Mouse (Mus musculus) forebrain, embryonic 15.5 days (tissue): ENCODE measurements around the gene Dip2b. TPM values are rescaled to one million over a fixed set of nuclear protein-coding genes. Genes with fewer than 3 reads are reported as not detected.

ENCODE experiments used
- ATAC-seq: fragments of 200-750 bp; cut with Nextera tagmentation; replicated peaks from 2 replicates; pipeline ENCODE4 v1.8.0; 2017; ENCODE audit warnings: mild to moderate bottlenecking, moderate TSS enrichment, moderate library complexity
- H3K27ac ChIP-seq: fragments of 300-500 bp; sonication (generic); replicated peaks from 2 replicates; pipeline ENCODE4 v1.5.1; 2015; ENCODE audit warnings: mild to moderate bottlenecking, inconsistent platforms
- H3K27me3 ChIP-seq: fragments of 300-500 bp; sonication (generic); 2 replicates; pipeline ENCODE4 v1.6.1; 2015; ENCODE audit warnings: inconsistent platforms
- H3K36me3 ChIP-seq: fragments of 300-500 bp; sonication (generic); 2 replicates; pipeline ENCODE4 v1.6.1; 2015; ENCODE audit warnings: mild to moderate bottlenecking, inconsistent platforms
- H3K4me1 ChIP-seq: fragments of 300-500 bp; sonication (generic); 2 replicates; pipeline ENCODE4 v1.6.1; 2015; ENCODE audit warnings: inconsistent platforms
- H3K4me2 ChIP-seq: fragments of 300-500 bp; sonication (generic); replicated peaks from 2 replicates; pipeline ENCODE4 v1.6.1; 2015; ENCODE audit warnings: mild to moderate bottlenecking, inconsistent platforms
- H3K4me3 ChIP-seq: fragments of 300-500 bp; sonication (generic); 2 replicates; pipeline ENCODE4 v1.5.1; 2015; ENCODE audit warnings: mild to moderate bottlenecking, inconsistent platforms
- H3K9ac ChIP-seq: fragments of 300-500 bp; sonication (generic); replicated peaks from 2 replicates; pipeline ENCODE4 v1.6.1; 2015; ENCODE audit warnings: mild to moderate bottlenecking, inconsistent platforms
- H3K9me3 ChIP-seq: fragments of 300-500 bp; sonication (generic); 2 replicates; pipeline ENCODE4 v1.6.1; 2016; ENCODE audit warnings: inconsistent platforms
- WGBS: fragments of 180-500 bp; shearing (Covaris S2); methylation state at CpG from one replicate; pipeline ENCODE4 v1.1.7; 2015; ENCODE audit warnings: mixed read lengths; 5-methylcytosine and 5-hydroxymethylcytosine counted together
- polyA plus RNA-seq: library from polyadenylated mRNA; unstranded; fragments of >200 nt; fragmentation: Nextera tagmentation; extraction: Ambion mirVana; gene quantifications from 2 replicates; pipeline ENCODE4 v1.2.1, GENCODE M21; 2015

The Dip2b gene
- polyA plus RNA-seq, 1 experiment from 2014 or later: 20.2 TPM

DNA sequence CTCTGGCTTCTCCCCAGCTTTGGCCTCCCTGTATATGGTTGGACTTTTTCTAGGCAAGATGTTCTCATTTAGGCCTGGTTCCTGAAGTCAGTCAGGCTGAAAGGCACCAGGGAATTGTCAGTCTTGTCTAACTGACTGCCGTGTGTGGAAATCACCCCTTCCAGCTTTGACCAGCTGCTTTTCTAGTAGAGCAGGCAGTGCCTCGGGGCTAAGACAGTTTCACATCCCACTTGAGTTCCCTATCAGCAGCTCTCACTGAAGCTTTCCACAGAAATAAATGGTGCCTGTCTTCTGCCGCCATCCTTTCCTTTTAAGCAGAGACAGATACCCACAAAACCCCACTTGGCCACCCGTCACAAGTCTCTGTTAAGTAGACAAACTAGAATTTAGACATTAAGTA lies 112.1 kb downstream of the Dip2b start:
- Histone ChIP-seq H3K4me1 (peaks cover 4% of the 10 kb centered on the region; the same call in 1 of the 2 replicates), H3K27me3 (no peaks in the 10 kb centered on the region), H3K9ac (no peak overlapping the region), H3K9me3 (no peaks in the 10 kb centered on the region), H3K27ac (no peak overlapping the region), H3K36me3 (peaks cover 25% of the 10 kb centered on the region), H3K4me2 (no peak overlapping the region), H3K4me3 (no peak overlapping the region)
- WGBS: 73% methylated on average over 4 of the region's 4 CpGs
- ATAC-seq: no peak

GRCm38 (mm10) chr15:100152321-100152720 lies 113.9 kb downstream of the Dip2b start:
- Histone ChIP-seq H3K36me3 (peaks cover 38% of the 10 kb centered on the region), H3K9me3 (no peaks in the 10 kb centered on the region), H3K4me2 (no peak overlapping the region), H3K27me3 (no peaks in the 10 kb centered on the region), H3K4me1 (no peaks in the 10 kb centered on the region), H3K9ac (no peak overlapping the region), H3K27ac (no peak overlapping the region), H3K4me3 (no peak overlapping the region)
- WGBS: 93% methylated on average over 3 of the region's 3 CpGs
- no peak for ATAC-seq

- H3K4me3 ChIP-seq: no peak overlapping the region
- H3K27ac ChIP-seq: no peak overlapping the region
- no peaks in the 10 kb centered on the region for H3K9me3 ChIP-seq
- peaks cover 39% of the 10 kb centered on the region for H3K36me3 ChIP-seq
- no peaks in the 10 kb centered on the region for H3K4me1 ChIP-seq
- WGBS: 81% methylated on average over 3 of the region's 3 CpGs
- no peak overlapping the region for H3K9ac ChIP-seq
- H3K4me2 ChIP-seq: no peak overlapping the region
- H3K27me3 ChIP-seq: no peaks in the 10 kb centered on the region
- no peak for ATAC-seq
Measured at GRCm38 (mm10) chr15:100153024-100153423, 114.6 kb downstream of the Dip2b start.

DNA sequence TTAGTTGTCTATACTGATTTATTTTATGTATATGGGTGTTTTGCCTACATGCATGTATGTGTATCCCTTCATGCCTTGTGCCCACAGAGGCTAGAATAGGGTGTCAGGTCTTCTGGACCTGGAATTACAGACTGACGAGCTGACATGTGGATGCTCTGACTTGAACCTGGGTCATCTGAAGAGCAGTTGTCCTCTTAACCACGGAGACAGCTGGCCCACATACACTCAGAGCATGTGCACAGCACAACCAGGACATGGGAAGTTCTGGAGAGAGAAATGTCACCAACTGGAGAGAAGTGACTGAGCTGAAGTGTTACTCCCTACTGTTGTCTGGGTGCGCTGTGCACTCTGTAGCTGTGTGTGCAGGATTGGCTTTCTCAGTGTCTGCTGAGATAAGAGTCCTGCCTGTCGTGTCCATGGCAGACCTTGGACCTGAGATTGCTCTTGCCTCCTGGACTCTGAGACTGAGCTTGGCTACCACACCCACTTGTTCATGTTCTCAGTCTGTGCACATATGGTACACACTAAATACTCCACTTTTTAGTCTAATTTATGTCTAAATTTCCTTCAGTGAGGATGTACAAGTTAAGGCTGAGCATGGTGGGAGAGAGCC lies 117.7 kb downstream of the Dip2b start:
- no peaks in the 10 kb centered on the region for H3K4me1 ChIP-seq
- H3K27me3 ChIP-seq: no peaks in the 10 kb centered on the region
- peaks cover 51% of the 10 kb centered on the region for H3K36me3 ChIP-seq
- ATAC-seq: no peak
- no peak overlapping the region for H3K9ac ChIP-seq
- no peak overlapping the region for H3K4me2 ChIP-seq
- H3K4me3 ChIP-seq: no peak overlapping the region
- no peak overlapping the region for H3K27ac ChIP-seq
- WGBS: 92% methylated on average over 4 of the region's 4 CpGs
- H3K9me3 ChIP-seq: no peaks in the 10 kb centered on the region

- WGBS: 90% methylated on average over 10 of the region's 10 CpGs
- ATAC-seq: no peak
- H3K4me1 ChIP-seq: no peaks in the 10 kb centered on the region
- H3K4me3 ChIP-seq: no peak overlapping the region
- H3K27ac ChIP-seq: no peak overlapping the region
- H3K27me3 ChIP-seq: no peaks in the 10 kb centered on the region
- no peak overlapping the region for H3K9ac ChIP-seq
- H3K36me3 ChIP-seq: peaks cover 56% of the 10 kb centered on the region
- no peak overlapping the region for H3K4me2 ChIP-seq
- no peaks in the 10 kb centered on the region for H3K9me3 ChIP-seq
Measured at GRCm38 (mm10) chr15:100156781-100157470, 118.5 kb downstream of the Dip2b start.

GRCm38 (mm10) chr15:100158985-100159384 lies 120.5 kb downstream of the Dip2b start:
- no peak overlapping the region for H3K4me3 ChIP-seq
- H3K27me3 ChIP-seq: no peaks in the 10 kb centered on the region
- 96% methylated on average over 10 of the region's 10 CpGs for WGBS
- H3K4me2 ChIP-seq: no peak overlapping the region
- no peaks in the 10 kb centered on the region for H3K9me3 ChIP-seq
- H3K36me3 ChIP-seq: peaks cover 61% of the 10 kb centered on the region
- no peak overlapping the region for H3K9ac ChIP-seq
- no peaks in the 10 kb centered on the region for H3K4me1 ChIP-seq
- ATAC-seq: no peak
- no peak overlapping the region for H3K27ac ChIP-seq

DNA sequence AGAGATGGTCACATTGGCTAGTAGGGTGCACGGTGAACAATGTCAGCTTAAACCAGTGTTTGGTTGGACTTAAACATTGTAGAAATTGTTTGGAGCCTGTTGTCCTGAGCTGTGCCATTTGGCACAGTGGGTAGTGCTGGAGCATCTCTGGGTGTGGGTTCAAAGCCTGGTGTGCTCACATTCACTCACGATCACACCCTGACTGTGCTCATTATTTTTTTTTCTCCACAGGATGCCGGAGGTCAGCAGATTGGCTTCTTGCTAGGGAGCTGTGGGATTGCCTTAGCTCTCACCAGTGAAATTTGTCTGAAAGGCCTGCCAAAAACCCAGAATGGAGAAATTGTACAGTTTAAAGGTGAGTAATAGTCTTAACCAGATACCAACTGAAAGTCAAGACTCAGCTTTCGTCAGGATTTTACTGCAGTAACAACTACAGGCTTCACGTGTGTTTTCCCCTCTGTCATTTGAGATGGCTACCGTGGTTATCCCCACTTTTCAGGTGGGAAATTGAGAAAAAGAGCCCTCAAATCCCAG lies 123.3 kb downstream of the Dip2b start:
- no peak overlapping the region for H3K4me3 ChIP-seq
- WGBS: 87% methylated on average over 6 of the region's 6 CpGs
- H3K9me3 ChIP-seq: no peaks in the 10 kb centered on the region
- no peaks in the 10 kb centered on the region for H3K4me1 ChIP-seq
- no peak for ATAC-seq
- no peak overlapping the region for H3K4me2 ChIP-seq
- H3K9ac ChIP-seq: no peak overlapping the region
- H3K27ac ChIP-seq: no peak overlapping the region
- no peaks in the 10 kb centered on the region for H3K27me3 ChIP-seq
- peaks cover 49% of the 10 kb centered on the region for H3K36me3 ChIP-seq

DNA sequence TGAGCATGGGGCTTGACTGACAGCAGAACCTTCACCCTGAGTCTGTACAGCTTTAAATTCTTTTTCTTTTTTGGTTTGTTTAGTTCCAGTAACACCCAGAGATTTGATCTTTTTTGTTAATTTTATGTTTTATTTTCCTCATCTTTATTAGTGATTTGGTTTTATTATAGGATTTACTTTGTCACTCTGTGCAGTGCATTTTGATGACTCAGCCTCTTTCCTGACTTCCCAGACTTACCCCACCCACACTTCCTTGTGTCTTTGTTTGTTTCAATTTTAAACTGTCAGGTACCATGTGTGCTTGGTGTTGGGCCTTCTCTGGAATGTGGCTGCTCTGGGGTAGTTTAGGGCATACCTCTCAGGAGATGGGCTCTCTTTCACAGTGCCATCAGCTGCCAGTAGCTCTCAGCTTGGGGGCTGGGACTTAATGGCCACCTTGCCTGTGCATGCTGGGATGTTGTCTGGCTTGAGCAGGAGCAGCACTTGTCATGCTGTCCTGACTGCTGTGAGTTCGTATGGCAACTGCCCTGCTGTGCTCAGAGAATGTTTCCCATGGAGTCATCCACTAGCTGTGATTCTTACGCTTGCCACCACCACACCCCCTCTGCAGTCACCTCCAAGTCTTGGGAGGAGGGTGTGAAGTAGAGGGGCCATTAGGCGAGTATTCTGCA lies 125.1 kb downstream of the Dip2b start:
- Histone ChIP-seq H3K9me3 (no peaks in the 10 kb centered on the region), H3K4me1 (peaks cover 8% of the 10 kb centered on the region; the same call in 1 of the 2 replicates), H3K27me3 (no peaks in the 10 kb centered on the region), H3K27ac (no peak overlapping the region), H3K9ac (no peak overlapping the region), H3K4me3 (no peak overlapping the region), H3K36me3 (peaks cover 48% of the 10 kb centered on the region), H3K4me2 (no peak overlapping the region)
- no peak for ATAC-seq
- WGBS: 81% methylated on average over 3 of the region's 3 CpGs

GRCm38 (mm10) chr15:100166464-100166863 lies 128.0 kb downstream of the Dip2b start:
- WGBS: 81% methylated on average over 3 of the region's 3 CpGs
- Histone ChIP-seq H3K9me3 (no peaks in the 10 kb centered on the region), H3K4me1 (peaks cover 8% of the 10 kb centered on the region; the same call in 1 of the 2 replicates), H3K4me3 (no peak overlapping the region), H3K36me3 (peaks cover 58% of the 10 kb centered on the region), H3K4me2 (no peak overlapping the region), H3K9ac (no peak overlapping the region), H3K27me3 (no peaks in the 10 kb centered on the region), H3K27ac (0 out of 2 replicates have a peak overlapping the region, but pooled peaks have one; percentile 27)
- no peak for ATAC-seq

DNA sequence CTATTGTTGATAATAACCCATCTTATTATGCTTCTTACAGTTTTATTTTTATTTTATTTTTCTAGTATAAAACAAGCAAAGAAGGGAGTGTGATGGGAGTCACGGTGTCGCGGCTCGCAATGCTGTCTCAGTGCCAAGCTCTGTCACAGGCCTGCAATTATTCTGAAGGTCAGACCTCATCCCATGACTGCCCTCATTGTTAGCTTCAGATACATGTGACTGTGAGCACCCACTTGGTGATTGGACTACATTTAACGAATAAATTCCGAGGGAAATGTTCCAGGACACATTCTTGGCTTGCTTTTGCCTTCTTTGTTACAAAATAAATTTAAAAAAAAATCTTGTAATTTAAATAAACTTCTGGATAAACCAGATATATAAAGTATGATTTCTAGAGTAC lies 129.3 kb downstream of the Dip2b start:
- H3K27ac ChIP-seq: peak overlapping the region; percentile 31; the same call in 1 of the 2 replicates

DNA sequence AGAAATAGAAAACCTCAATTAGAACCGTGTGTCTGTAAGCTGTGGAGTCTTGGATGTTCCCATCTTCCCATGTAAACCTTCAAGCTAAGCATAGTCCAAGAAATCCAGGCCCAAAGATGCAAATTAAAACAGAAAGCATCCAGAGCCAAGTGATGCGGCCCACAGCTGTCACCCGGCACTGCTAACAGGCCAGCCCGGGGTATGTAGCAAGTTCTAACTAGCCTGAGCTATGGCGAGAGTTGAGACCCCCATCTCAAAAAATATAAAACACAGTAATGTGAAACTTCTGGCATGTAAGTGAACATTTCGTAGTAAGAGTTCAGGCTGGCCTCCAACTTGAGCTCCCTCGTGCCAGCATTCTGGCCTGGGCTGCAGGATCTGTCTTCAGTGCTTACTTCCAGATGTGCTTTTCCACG lies 129.7 kb downstream of the Dip2b start:
- Histone ChIP-seq H3K27me3 (no peaks in the 10 kb centered on the region), H3K4me1 (peaks cover 8% of the 10 kb centered on the region; the same call in 1 of the 2 replicates), H3K9me3 (no peaks in the 10 kb centered on the region), H3K4me3 (no peak overlapping the region), H3K4me2 (no peak overlapping the region), H3K9ac (no peak overlapping the region), H3K36me3 (peaks cover 60% of the 10 kb centered on the region), H3K27ac (peak overlapping the region; percentile 31; the same call in 1 of the 2 replicates)
- no peak for ATAC-seq
- 71% methylated on average over 8 of the region's 8 CpGs for WGBS

More for the DNA sequence above, 129.3 kb downstream of the Dip2b start:
- no peaks in the 10 kb centered on the region for H3K9me3 ChIP-seq
- WGBS: 42% methylated on average over 6 of the region's 6 CpGs
- H3K4me3 ChIP-seq: no peak overlapping the region
- H3K27me3 ChIP-seq: no peaks in the 10 kb centered on the region
- peaks cover 58% of the 10 kb centered on the region for H3K36me3 ChIP-seq
- ATAC-seq: no peak
- peaks cover 8% of the 10 kb centered on the region; the same call in 1 of the 2 replicates for H3K4me1 ChIP-seq
- no peak overlapping the region for H3K9ac ChIP-seq
- no peak overlapping the region for H3K4me2 ChIP-seq

GRCm38 (mm10) chr15:100175176-100175575 lies 136.7 kb downstream of the Dip2b start:
- Histone ChIP-seq H3K9me3 (no peaks in the 10 kb centered on the region), H3K4me3 (no peak overlapping the region), H3K27ac (no peak overlapping the region), H3K4me1 (no peaks in the 10 kb centered on the region), H3K27me3 (no peaks in the 10 kb centered on the region), H3K4me2 (no peak overlapping the region), H3K36me3 (peaks cover 67% of the 10 kb centered on the region), H3K9ac (no peak overlapping the region)
- ATAC-seq: no peak
- WGBS: 96% methylated on average over 6 of the region's 6 CpGs
